Mouse (Mus musculus) cerebellum, adult 9-11 months (tissue): ENCODE measurements around the gene Gm28845.

Experiments used
- DNase-seq: peaks from one replicate; pipeline ENCODE4 v3.0.0; 2022

The Gm28845 gene

GRCm38 (mm10) chr1:65119438-65119837 is at the start of gene Gm28845:
TSS of gene Gm28845 (minus strand) at chr1:65119558.
- no peak for DNase-seq

DNA sequence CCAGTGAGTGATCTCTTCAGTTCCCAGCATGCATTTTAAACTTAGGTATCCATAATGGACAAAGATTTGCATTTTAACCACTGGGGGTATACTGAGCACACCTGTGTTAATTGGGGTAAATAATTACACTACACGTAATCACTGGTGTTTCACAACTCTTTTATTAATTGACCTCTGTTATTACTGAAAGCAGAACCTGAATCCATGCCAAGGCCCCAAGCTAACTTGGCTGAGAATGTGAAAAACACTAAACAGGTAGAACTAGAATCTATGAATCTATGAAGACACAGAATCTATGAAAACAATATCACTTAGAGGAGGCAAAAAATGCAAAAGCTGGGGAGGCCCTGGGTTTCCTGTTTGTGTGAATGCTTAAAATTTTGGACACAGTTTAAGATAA is 48.1 kb upstream of the Gm28845 start:
- no peak for DNase-seq

DNA sequence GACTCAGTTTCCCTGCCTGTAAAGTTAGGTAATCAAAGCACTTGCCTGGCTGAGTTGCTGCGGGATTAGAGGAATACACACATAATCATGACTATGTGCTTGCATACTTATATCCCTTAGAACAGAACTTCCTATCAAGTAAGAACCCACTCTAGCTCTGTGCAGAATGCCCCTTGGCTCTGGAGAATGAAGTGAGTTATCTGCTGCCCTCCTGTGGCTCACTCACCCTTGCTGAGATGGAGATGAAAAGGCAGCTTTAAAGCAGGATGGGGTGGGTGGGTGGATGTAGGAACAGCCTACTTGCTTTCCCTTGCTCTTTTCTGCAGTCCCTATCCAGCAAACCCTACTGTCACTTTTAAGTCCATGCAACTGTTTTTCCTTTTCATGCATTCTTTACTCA is 42.9 kb upstream of the Gm28845 start:
- no peak for DNase-seq

- no peak for DNase-seq
Measured at GRCm38 (mm10) chr1:65156111-65156510, 36.8 kb upstream of the Gm28845 start.

DNA sequence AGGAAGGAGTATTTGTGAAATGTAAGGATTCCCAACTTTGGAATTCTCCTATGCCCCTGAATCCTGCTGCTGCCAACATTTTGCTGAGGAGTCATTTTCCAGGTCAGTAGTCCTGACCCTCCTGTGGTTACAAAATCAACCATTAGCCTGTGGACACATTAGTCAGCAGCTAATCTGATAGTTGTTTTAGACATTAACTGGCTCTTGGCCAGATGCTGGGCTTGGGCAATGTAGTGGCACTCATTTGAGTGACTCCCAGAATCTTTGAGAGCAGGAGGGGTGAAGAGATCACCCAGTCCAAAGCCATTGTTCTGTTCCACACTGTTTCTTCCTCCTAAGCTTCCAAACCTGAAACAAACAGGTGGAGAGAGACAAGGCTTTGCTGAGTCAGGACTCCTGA is 35.5 kb upstream of the Gm28845 start:
- DNase-seq: no peak

DNA sequence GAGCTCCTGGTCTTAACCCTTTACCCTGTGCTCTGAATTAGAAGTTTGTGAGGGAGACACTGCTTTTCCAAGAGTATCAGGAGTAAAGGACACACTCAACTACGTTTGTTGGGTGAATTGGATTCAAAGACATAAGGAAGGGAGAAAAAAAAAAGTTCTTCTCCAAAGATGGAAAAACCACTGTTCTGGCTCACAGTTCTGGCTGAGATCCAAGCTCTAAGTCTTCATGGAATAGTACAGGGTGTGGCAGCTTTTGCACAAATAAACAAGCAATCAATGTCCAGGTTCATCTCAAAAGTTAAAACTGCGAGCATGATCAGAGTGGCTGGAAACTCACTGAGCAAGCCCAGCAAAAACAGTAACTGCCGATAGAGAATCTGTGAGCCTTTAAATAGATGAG is 28.6 kb upstream of the Gm28845 start:
- no peak for DNase-seq

- no peak for DNase-seq
Measured at GRCm38 (mm10) chr1:65147326-65147725, 28.0 kb upstream of the Gm28845 start.

GRCm38 (mm10) chr1:65146601-65147000 is 27.2 kb upstream of the Gm28845 start:
- DNase-seq: no peak

- DNase-seq: no peak
Measured at GRCm38 (mm10) chr1:65144783-65145182, 25.4 kb upstream of the Gm28845 start.

DNA sequence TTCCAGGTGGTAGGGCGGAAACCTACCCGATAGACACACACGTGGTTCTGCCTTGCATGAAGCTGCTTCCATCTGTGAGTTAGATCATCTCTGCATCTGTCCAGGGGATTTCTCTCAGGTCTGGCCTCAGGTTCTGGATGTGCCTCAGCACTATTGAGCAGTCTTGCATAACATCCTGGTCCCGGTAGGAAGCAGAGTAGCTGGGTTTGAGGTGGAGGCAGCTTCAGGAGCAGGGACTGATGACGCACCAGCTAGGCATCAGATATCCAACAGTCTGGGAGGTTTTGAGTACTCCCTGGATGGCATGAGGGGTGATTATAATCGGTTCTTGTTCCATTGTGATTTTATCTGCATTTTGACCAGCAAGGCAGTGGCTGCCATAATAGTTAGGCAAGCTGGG is 18.2 kb upstream of the Gm28845 start:
- no peak for DNase-seq

GRCm38 (mm10) chr1:65132833-65133232 is 13.5 kb upstream of the Gm28845 start:
- no peak for DNase-seq

DNA sequence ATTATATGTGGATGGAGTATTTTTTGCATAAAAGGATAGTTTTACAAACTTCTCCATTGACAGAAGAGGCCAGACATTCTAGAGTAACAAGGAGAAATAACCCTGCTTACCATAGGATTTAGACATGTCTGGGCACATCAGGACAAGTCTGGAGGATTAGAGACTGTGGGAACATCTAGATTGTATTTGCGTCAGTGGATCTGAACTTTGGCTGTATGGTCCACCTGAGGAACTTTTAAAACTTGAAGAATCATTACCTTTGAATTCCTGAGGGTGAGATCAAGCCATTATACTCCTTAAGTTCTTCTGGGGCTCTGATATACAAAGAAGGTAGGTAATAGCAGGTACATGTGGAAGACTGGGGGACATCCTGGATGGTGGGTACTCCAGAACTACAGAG is 12.3 kb upstream of the Gm28845 start:
- DNase-seq: no peak

GRCm38 (mm10) chr1:65130226-65130625 is 10.9 kb upstream of the Gm28845 start:
- DNase-seq: no peak

DNA sequence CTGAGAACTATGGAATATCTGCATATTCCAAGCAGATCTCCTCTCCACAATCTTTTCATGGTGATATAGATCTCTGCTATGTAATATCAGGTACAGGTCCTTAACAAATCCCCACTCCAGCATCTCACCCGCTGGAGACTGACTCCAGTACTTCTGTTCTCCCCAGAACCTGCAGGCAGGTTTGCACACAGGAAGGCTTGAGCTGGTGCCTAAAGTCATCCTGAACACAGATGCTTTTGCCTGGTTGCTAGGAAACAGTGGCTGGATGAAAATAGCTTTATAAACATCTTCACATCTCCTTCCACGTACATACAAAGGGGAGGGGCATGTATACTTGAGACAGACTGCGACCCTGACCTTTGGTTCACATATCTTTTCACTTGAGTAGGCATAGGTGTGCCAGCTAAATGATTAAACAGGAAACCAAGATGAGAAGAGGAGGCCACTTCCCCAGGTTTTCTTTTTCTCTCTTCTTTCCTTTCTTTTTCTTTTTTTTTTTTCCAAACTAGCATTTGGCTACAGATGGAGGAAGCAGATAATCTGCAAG is 10.3 kb upstream of the Gm28845 start:
- no peak for DNase-seq

DNA sequence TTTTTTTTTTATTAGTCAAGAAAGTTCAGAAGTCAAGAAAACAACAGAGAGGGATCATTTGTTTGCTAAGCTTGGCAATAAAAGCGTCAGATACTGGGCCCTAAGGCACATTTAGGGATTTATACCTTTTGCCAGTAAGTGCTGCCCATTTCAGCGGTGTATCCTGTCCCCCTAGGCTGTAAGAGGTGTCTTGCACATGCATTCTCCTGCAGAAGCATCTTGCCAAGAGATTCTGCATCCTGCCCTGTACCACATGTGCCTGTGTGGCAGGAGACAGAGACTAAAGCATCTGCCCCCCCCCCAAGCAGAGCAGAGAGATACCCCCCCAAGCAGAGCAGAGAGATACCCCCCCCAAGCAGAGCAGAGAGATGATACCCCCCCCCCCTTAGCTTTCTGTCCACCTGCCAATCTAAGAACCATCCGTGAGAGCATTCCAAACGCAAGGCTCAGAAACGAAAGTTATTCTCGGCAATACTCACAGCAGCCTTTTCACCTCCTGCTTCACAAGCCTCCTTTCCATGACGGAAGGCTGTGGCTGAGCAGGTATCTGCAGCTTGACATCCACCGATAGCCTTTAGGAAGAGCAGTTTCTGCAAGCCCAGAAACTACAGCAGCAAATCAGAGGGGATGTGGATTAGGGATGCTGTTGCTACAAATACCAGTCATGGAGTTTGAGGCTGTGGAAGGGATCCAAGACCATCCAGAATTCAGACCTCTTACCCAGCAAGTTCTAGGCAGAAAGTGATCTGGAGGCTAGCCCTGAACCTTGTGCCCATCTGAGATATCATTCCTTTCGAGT is 3.4 kb upstream of the Gm28845 start, which contains the start of gene D630023F18Rik:
TSS of gene D630023F18Rik (minus strand) at position 641 of the 799 bp plus-strand sequence.
- peak; percentile 4 for DNase-seq

GRCm38 (mm10) chr1:65118150-65118913 is 1.0 kb downstream of the Gm28845 start:
- DNase-seq: no peak

GRCm38 (mm10) chr1:65113536-65114172 is 5.7 kb downstream of the Gm28845 start:
- no peak for DNase-seq

GRCm38 (mm10) chr1:65112807-65113196 is 6.6 kb downstream of the Gm28845 start:
- DNase-seq: no peak

DNA sequence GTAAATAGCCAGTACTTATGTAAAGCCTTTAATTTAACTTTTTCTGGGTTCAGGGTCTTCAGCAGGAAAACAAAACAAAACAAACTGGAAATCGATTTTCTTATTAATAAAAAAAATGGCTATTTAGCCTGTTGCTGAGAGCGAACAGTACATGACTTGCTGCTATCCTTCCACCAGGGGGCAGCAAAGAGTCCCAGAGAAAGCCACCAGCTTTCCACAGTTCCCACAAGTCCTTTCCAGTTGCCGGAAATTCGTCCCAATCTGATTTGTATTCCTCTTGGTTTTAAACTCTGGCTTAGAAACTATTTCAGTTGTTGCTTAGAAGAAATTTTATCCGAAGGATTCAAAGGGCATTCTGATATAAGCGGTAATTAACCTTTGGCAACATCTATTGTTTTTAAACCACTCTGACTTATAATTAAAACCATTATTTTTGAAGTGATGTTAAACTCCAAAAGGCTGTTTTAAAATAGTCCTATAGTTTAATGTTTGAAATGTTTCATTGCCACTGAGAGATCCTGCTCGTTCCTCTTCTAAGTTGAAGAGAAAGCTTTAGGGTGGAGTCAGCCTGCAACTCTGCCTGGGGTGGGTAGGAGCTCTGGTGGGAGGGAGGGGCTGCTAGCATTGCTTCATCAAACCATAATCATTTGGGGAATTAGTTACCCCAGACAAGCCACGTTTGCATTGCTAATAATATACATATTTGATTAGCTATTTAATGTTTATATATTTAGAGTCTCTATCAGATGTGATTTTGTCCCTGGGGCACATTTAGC is 7.1 kb downstream of the Gm28845 start:
- DNase-seq: peak; percentile 44

- no peak for DNase-seq
Measured at GRCm38 (mm10) chr1:65109756-65110435, 9.5 kb downstream of the Gm28845 start.

DNA sequence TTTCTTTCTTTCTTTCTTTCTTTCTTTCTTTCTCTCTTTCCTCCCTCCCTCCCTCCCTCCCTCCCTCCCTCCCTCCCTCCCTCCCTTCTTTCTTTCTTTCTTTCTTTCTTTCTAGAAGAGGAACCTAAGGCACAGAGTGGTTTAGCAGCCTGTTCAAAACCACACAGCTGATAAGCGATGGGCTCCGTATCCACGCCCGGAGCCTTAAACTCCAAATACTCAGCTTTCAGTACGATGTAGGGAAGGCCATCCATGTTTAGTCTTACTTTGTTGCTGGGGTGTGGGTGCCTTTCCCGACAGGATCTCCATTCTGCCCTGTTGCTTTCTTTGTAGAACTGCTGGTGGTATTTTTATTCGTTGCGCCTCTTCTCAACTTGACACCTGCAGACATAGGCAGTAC is 10.2 kb downstream of the Gm28845 start:
- no peak for DNase-seq
